Mouse (Mus musculus) embryo, embryonic 11 days (tissue): ENCODE measurements around the gene Ulk4.

Experiments
- DNase-seq: peaks from one replicate; pipeline ENCODE4 v3.0.0-alpha.2; 2015

The Ulk4 gene

GRCm38 (mm10) chr9:121176350-121176749, 100.6 kb downstream of the Ulk4 start:
- DNase-seq: no peak

- DNase-seq: no peak
Observed at GRCm38 (mm10) chr9:121175201-121175600, 101.8 kb downstream of the Ulk4 start.

GRCm38 (mm10) chr9:121172123-121172522, 104.9 kb downstream of the Ulk4 start:
- DNase-seq: no peak

GRCm38 (mm10) chr9:121171609-121172008, 105.4 kb downstream of the Ulk4 start:
- DNase-seq: no peak

- no peak for DNase-seq
Observed at GRCm38 (mm10) chr9:121164607-121165006, 112.4 kb downstream of the Ulk4 start.

- DNase-seq: peak; percentile 67
Observed at GRCm38 (mm10) chr9:121162789-121163188, 114.2 kb downstream of the Ulk4 start.

GRCm38 (mm10) chr9:121161818-121162565, 115.0 kb downstream of the Ulk4 start:
- DNase-seq: no peak

- DNase-seq: no peak
Observed at GRCm38 (mm10) chr9:121156253-121156831, 120.7 kb downstream of the Ulk4 start.

- no peak for DNase-seq
Observed at GRCm38 (mm10) chr9:121153276-121153675, 123.7 kb downstream of the Ulk4 start.

- no peak for DNase-seq
Observed at GRCm38 (mm10) chr9:121148602-121149001, 128.4 kb downstream of the Ulk4 start.

GRCm38 (mm10) chr9:121143208-121143607, 133.8 kb downstream of the Ulk4 start:
- DNase-seq: no peak

GRCm38 (mm10) chr9:121132549-121132948, 144.4 kb downstream of the Ulk4 start:
- no peak for DNase-seq

GRCm38 (mm10) chr9:121129533-121129932, 147.5 kb downstream of the Ulk4 start:
- no peak for DNase-seq

GRCm38 (mm10) chr9:121128934-121129333, 148.1 kb downstream of the Ulk4 start:
- DNase-seq: no peak

GRCm38 (mm10) chr9:121127025-121127424, 150.0 kb downstream of the Ulk4 start:
- peak; percentile 34 for DNase-seq

- DNase-seq: no peak
Observed at GRCm38 (mm10) chr9:121124705-121125104, 152.3 kb downstream of the Ulk4 start.

- no peak for DNase-seq
Observed at GRCm38 (mm10) chr9:121122039-121122438, 155.0 kb downstream of the Ulk4 start.

GRCm38 (mm10) chr9:121117936-121118335, 159.1 kb downstream of the Ulk4 start:
- no peak for DNase-seq

- no peak for DNase-seq
Observed at GRCm38 (mm10) chr9:121112131-121112530, 164.9 kb downstream of the Ulk4 start.

- peak; percentile 85 for DNase-seq
Observed at GRCm38 (mm10) chr9:121108110-121108509, 168.9 kb downstream of the Ulk4 start.

- DNase-seq: no peak
Observed at GRCm38 (mm10) chr9:121107643-121108042, 169.4 kb downstream of the Ulk4 start.

GRCm38 (mm10) chr9:121107101-121107500, 169.9 kb downstream of the Ulk4 start:
- no peak for DNase-seq

- no peak for DNase-seq
Observed at GRCm38 (mm10) chr9:121101516-121101915, 175.5 kb downstream of the Ulk4 start.

- no peak for DNase-seq
Observed at GRCm38 (mm10) chr9:121099453-121099852, 177.5 kb downstream of the Ulk4 start.

- no peak for DNase-seq
Observed at GRCm38 (mm10) chr9:121093760-121094159, 183.2 kb downstream of the Ulk4 start.
